Mouse (Mus musculus) mouse trophoblast stem cell (cell line): ENCODE measurements at regions not wholly inside any gene's neighbourhood (a gene's known extent, or its start where the extent isn't known, plus 50 kb on each side); places are given as distances from the start of the nearest gene placed in this dataset.
"Not testable (repeated sequence)": the region's sequence is repeated elsewhere in the genome, so short reads cannot be mapped to it uniquely, and the experiment has no call there.

Experiments used
- in situ Hi-C, 2 experiments: fragments of 300-500 bp; cut with MseI, MboI; formaldehyde crosslinking; loops; 2 replicates in 1 of 2; 3 replicates in 1 of 2; pipeline ENCODE4 v1.15.1; 2025

GRCm38 (mm10) chr16:55582906-55583305, 255.8 kb downstream of the Nfkbiz start:
- in situ Hi-C loops: no loop called here

GRCm38 (mm10) chr16:55582029-55582428, 256.7 kb downstream of the Nfkbiz start:
- in situ Hi-C loops: no loop called here

- in situ Hi-C loops: no loop called here
Measured at GRCm38 (mm10) chr16:55580827-55581226, 257.9 kb downstream of the Nfkbiz start.

GRCm38 (mm10) chr16:55578686-55579085, 260.0 kb downstream of the Nfkbiz start:
- in situ Hi-C loops: no loop called here

- in situ Hi-C loops: not testable (repeated sequence)
Measured at GRCm38 (mm10) chr16:55575609-55576283, 263.0 kb downstream of the Nfkbiz start.

- in situ Hi-C loops: no loop called here
Measured at GRCm38 (mm10) chr16:55571106-55571505, 267.6 kb downstream of the Nfkbiz start.

- in situ Hi-C loops: no loop called here
Measured at GRCm38 (mm10) chr16:55570097-55570496, 268.6 kb downstream of the Nfkbiz start.

- in situ Hi-C loops: no loop called here
Measured at GRCm38 (mm10) chr16:55555821-55556535, 258.2 kb upstream of the Zpld1 start.

GRCm38 (mm10) chr16:55555224-55555623, 257.4 kb upstream of the Zpld1 start:
- in situ Hi-C loops: no loop called here

- in situ Hi-C loops: no loop called here
Measured at GRCm38 (mm10) chr16:55553896-55554295, 256.1 kb upstream of the Zpld1 start.

- in situ Hi-C loops: no loop called here
Measured at GRCm38 (mm10) chr16:55551348-55551747, 253.6 kb upstream of the Zpld1 start.

GRCm38 (mm10) chr16:55550649-55551312, 253.0 kb upstream of the Zpld1 start:
- in situ Hi-C loops: no loop called here

- in situ Hi-C loops: no loop called here
Measured at GRCm38 (mm10) chr16:55547095-55547494, 249.3 kb upstream of the Zpld1 start.

- in situ Hi-C loops: no loop called here
Measured at GRCm38 (mm10) chr16:55540336-55541015, 242.7 kb upstream of the Zpld1 start.

GRCm38 (mm10) chr16:55539179-55539578, 241.4 kb upstream of the Zpld1 start:
- in situ Hi-C loops: no loop called here

- in situ Hi-C loops: no loop called here
Measured at GRCm38 (mm10) chr16:55537548-55537947, 239.8 kb upstream of the Zpld1 start.

- in situ Hi-C loops: no loop called here
Measured at GRCm38 (mm10) chr16:55532686-55533085, 234.9 kb upstream of the Zpld1 start.

- in situ Hi-C loops: no loop called here
Measured at GRCm38 (mm10) chr16:55530844-55531243, 233.1 kb upstream of the Zpld1 start.

GRCm38 (mm10) chr16:55527680-55528079, 229.9 kb upstream of the Zpld1 start:
- in situ Hi-C loops: no loop called here

GRCm38 (mm10) chr16:55526230-55526842, 228.6 kb upstream of the Zpld1 start:
- in situ Hi-C loops: no loop called here

- in situ Hi-C loops: loop anchor here in 1 of 2 experiments (25.0 kb wide), 1 partner anchor 339 kb away; no protein-coding TSS in a partner anchor
Measured at GRCm38 (mm10) chr16:55523264-55523663, 225.5 kb upstream of the Zpld1 start.
